Mouse (Mus musculus): Measurements from ENCODE around the gene Iscu. TPM values are rescaled to one million over a fixed set of nuclear protein-coding genes. Genes with fewer than 3 reads are reported as not detected.

The Iscu gene
- polyA plus RNA-seq, 1 experiment from 2014 or later: 109 TPM

GRCm38 (mm10) chr5:113728011-113728410, 44.5 kb upstream of the Iscu start:
- Histone ChIP-seq H3K27ac (ENCODE audit: low read depth) (no peak overlapping the region), H3K36me3 (replicated peaks; ENCODE audit: insufficient read depth, low read length) (no peaks in the 10 kb centered on the region), H3K4me2 (ENCODE audit: low read depth, low read length) (no peak overlapping the region), H3K27me3 (ENCODE audit: insufficient read depth, low read length) (no peaks in the 10 kb centered on the region), H3K4me1 (ENCODE audit: insufficient read depth) (no peaks in the 10 kb centered on the region), H3K9me3 (ENCODE audit: low read length) (no peaks in the 10 kb centered on the region), H3K9ac (replicated peaks) (no peak overlapping the region), H3K4me3 (ENCODE audit: low read depth, low read length) (no peak overlapping the region)
- DNase-seq: no peak
- ATAC-seq: no peak
- 72% methylated on average over 7 of the region's 7 CpGs for WGBS (ENCODE audit: insufficient replicate concordance)
- no peak for TF ChIP-seq EP300 (IDR thresholded peaks at IDR 0.05; ENCODE audit: low read depth)
- TF ChIP-seq CTCF (IDR thresholded peaks at IDR 0.05; ENCODE audit: low read depth): no peak

DNA sequence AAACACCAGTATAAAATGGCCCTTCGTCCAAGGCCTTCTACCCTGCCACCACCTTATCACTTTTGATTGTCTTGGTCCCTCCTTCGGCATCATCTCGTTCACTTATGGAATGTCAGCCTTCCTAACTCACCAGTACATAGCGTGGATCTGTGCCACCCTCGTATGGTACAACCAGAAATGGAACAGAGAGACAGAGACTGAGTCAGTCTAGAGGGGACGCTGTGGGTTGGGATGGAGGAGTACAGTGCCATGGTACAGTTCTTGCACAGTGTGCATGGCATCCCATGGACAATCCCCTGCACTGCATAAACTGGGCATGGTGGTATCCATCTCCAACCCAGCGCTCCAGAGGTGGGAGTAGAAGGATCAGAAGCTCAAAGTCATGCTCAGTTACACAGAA, 43.9 kb upstream of the Iscu start:
- 70% methylated on average over 7 of the region's 7 CpGs for WGBS (ENCODE audit: insufficient replicate concordance)

DNA sequence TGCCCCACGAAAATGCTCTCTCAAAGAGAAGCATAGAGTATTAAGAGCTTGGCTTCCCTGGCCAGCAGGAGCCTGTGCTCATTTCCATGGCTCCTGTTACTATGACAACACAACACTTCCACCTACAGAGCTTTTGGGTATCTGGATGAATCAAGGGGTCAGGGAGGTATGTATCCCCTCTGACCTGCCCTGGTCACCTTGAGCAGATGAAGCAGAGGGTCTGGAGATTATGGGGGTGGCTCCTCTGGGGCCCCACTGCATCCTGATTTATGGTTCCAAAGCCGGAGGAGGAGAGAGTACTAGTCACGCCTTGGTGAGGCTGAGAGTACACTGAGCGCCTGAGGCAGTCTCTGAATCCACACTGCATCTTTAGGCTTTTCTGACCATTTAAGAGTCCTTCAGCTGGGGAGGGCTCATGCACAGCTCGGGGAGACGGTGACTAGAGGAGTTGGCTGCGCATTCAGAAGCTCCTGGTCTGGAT, 41.9 kb upstream of the Iscu start:
- Histone ChIP-seq H3K36me3 (replicated peaks; ENCODE audit: insufficient read depth, low read length) (no peaks in the 10 kb centered on the region), H3K4me2 (ENCODE audit: low read depth, low read length) (no peak overlapping the region)

More for the DNA sequence above, 43.9 kb upstream of the Iscu start:
- Histone ChIP-seq H3K4me3 (ENCODE audit: low read depth, low read length) (no peak overlapping the region), H3K36me3 (replicated peaks; ENCODE audit: insufficient read depth, low read length) (no peaks in the 10 kb centered on the region), H3K4me2 (ENCODE audit: low read depth, low read length) (no peak overlapping the region), H3K9ac (replicated peaks) (no peak overlapping the region), H3K27me3 (ENCODE audit: insufficient read depth, low read length) (no peaks in the 10 kb centered on the region), H3K9me3 (ENCODE audit: low read length) (no peaks in the 10 kb centered on the region), H3K27ac (ENCODE audit: low read depth) (no peak overlapping the region), H3K4me1 (ENCODE audit: insufficient read depth) (no peaks in the 10 kb centered on the region)
- no peak for TF ChIP-seq CTCF (IDR thresholded peaks at IDR 0.05; ENCODE audit: low read depth)
- no peak for TF ChIP-seq EP300 (IDR thresholded peaks at IDR 0.05; ENCODE audit: low read depth)
- DNase-seq (no peak), ATAC-seq (no peak)

DNA sequence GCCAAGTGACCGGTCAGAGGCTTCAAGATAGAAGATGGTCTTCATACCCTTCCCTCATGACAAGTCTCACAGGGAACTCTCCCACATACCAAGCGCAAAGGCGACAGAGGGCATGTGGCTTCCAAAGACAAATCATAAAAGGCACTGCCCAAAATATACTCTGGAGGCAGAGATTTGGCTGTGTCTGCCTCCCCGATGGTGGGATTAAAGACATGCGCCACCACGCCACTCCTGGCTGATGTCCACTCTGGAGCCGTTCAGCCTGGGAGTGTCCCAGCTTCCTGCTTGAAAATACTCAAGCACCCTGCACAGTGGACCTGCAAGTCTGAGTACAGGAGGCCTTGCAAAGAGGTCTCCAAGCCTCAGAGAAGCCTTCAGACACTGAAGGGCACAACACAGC, 41.4 kb upstream of the Iscu start:
- H3K27me3 ChIP-seq (ENCODE audit: insufficient read depth, low read length): no peaks in the 10 kb centered on the region
- no peak overlapping the region for H3K9ac ChIP-seq (replicated peaks)
- no peak for DNase-seq
- peaks cover 5% of the 10 kb centered on the region; the same call in 1 of the 2 replicates for H3K4me1 ChIP-seq (ENCODE audit: insufficient read depth)
- no peak overlapping the region for H3K27ac ChIP-seq (ENCODE audit: low read depth)
- no peak overlapping the region for H3K4me3 ChIP-seq (ENCODE audit: low read depth, low read length)
- ATAC-seq: no peak
- no peaks in the 10 kb centered on the region for H3K9me3 ChIP-seq (ENCODE audit: low read length)
- TF ChIP-seq EP300 (IDR thresholded peaks at IDR 0.05; ENCODE audit: low read depth) (no peak), CTCF (IDR thresholded peaks at IDR 0.05; ENCODE audit: low read depth) (no peak)
- H3K4me2 ChIP-seq (ENCODE audit: low read depth, low read length): no peak overlapping the region
- 77% methylated on average over 7 of the region's 7 CpGs for WGBS (ENCODE audit: insufficient replicate concordance)
- H3K36me3 ChIP-seq (replicated peaks; ENCODE audit: insufficient read depth, low read length): no peaks in the 10 kb centered on the region

More for the DNA sequence above, 41.9 kb upstream of the Iscu start:
- 0 out of 2 replicates have a peak, but pooled peaks cover 3% of the 10 kb centered on the region for H3K4me1 ChIP-seq (ENCODE audit: insufficient read depth)
- WGBS (ENCODE audit: insufficient replicate concordance): 66% methylated on average over 7 of the region's 7 CpGs
- no peak overlapping the region for H3K27ac ChIP-seq (ENCODE audit: low read depth)
- no peak for DNase-seq
- TF ChIP-seq EP300 (IDR thresholded peaks at IDR 0.05; ENCODE audit: low read depth) (no peak), CTCF (IDR thresholded peaks at IDR 0.05; ENCODE audit: low read depth) (no peak)
- no peak overlapping the region for H3K4me3 ChIP-seq (ENCODE audit: low read depth, low read length)
- no peak for ATAC-seq
- no peaks in the 10 kb centered on the region for H3K9me3 ChIP-seq (ENCODE audit: low read length)
- no peak overlapping the region for H3K9ac ChIP-seq (replicated peaks)
- H3K27me3 ChIP-seq (ENCODE audit: insufficient read depth, low read length): no peaks in the 10 kb centered on the region

- Histone ChIP-seq H3K27me3 (ENCODE audit: insufficient read depth, low read length) (no peaks in the 10 kb centered on the region), H3K36me3 (replicated peaks; ENCODE audit: insufficient read depth, low read length) (no peaks in the 10 kb centered on the region), H3K4me3 (ENCODE audit: low read depth, low read length) (no peak overlapping the region), H3K4me2 (ENCODE audit: low read depth, low read length) (no peak overlapping the region), H3K9me3 (ENCODE audit: low read length) (no peaks in the 10 kb centered on the region), H3K4me1 (ENCODE audit: insufficient read depth) (peaks cover 15% of the 10 kb centered on the region), H3K9ac (replicated peaks) (no peak overlapping the region), H3K27ac (ENCODE audit: low read depth) (no peak overlapping the region)
- DNase-seq: peak; percentile 64
- WGBS (ENCODE audit: insufficient replicate concordance): 35% methylated on average over 6 of the region's 6 CpGs
- no peak for ATAC-seq
- TF ChIP-seq EP300 (IDR thresholded peaks at IDR 0.05; ENCODE audit: low read depth): no peak
- TF ChIP-seq CTCF (IDR thresholded peaks at IDR 0.05; ENCODE audit: low read depth): peak; percentile 73
Observed at GRCm38 (mm10) chr5:113732182-113732581, 40.4 kb upstream of the Iscu start.

DNA sequence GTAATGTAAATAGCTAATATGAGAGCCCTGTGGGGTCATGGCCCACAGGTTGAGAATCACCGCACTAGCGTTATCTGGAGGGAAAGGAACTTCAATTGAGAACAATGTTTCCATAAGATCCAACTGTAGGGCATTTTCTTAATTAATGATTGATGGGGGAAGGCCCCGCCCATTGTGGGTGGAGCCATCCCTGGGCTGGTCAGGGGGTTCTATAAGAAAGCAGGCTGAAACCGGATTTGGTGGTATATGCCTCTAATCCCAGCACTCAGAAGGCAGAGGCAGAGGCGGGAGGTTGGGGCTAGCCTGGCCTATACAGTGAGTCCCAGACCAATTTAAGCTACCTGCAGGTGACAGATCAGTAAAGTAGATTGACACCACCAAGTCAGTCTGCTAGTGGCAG, 38.2 kb upstream of the Iscu start:
- H3K36me3 ChIP-seq (replicated peaks; ENCODE audit: insufficient read depth, low read length): peaks cover 15% of the 10 kb centered on the region; the same call in 1 of the 2 replicates
- H3K27ac ChIP-seq (ENCODE audit: low read depth): peak overlapping the region; percentile 88
- no peaks in the 10 kb centered on the region for H3K27me3 ChIP-seq (ENCODE audit: insufficient read depth, low read length)
- WGBS (ENCODE audit: insufficient replicate concordance): 65% methylated on average over 5 of the region's 5 CpGs
- DNase-seq: peak; percentile 31
- H3K9me3 ChIP-seq (ENCODE audit: low read length): no peaks in the 10 kb centered on the region
- no peak overlapping the region for H3K9ac ChIP-seq (replicated peaks)
- ATAC-seq: no peak
- TF ChIP-seq CTCF (IDR thresholded peaks at IDR 0.05; ENCODE audit: low read depth) (no peak), EP300 (IDR thresholded peaks at IDR 0.05; ENCODE audit: low read depth) (no peak)
- H3K4me3 ChIP-seq (ENCODE audit: low read depth, low read length): no peak overlapping the region
- H3K4me1 ChIP-seq (ENCODE audit: insufficient read depth): peaks cover 15% of the 10 kb centered on the region
- H3K4me2 ChIP-seq (ENCODE audit: low read depth, low read length): no peak overlapping the region

- peaks cover 21% of the 10 kb centered on the region for H3K36me3 ChIP-seq (replicated peaks; ENCODE audit: insufficient read depth, low read length)
- peak overlapping the region; percentile 88 for H3K4me2 ChIP-seq (ENCODE audit: low read depth, low read length)
- no peaks in the 10 kb centered on the region for H3K9me3 ChIP-seq (ENCODE audit: low read length)
- peak; percentile 55 for ATAC-seq
- peak overlapping the region; percentile 60 for H3K4me3 ChIP-seq (ENCODE audit: low read depth, low read length)
- H3K27ac ChIP-seq (ENCODE audit: low read depth): peak overlapping the region; percentile 88
- H3K27me3 ChIP-seq (ENCODE audit: insufficient read depth, low read length): no peaks in the 10 kb centered on the region
- WGBS (ENCODE audit: insufficient replicate concordance): 19% methylated on average over 7 of the region's 7 CpGs
- DNase-seq: no peak
- H3K9ac ChIP-seq (replicated peaks): peak overlapping the region; percentile 59
- TF ChIP-seq EP300 (IDR thresholded peaks at IDR 0.05; ENCODE audit: low read depth): no peak
- no peak for TF ChIP-seq CTCF (IDR thresholded peaks at IDR 0.05; ENCODE audit: low read depth)
- H3K4me1 ChIP-seq (ENCODE audit: insufficient read depth): peaks cover 15% of the 10 kb centered on the region
Observed at GRCm38 (mm10) chr5:113735023-113735344, 37.6 kb upstream of the Iscu start.

Measured in liver, postnatal 0 days (tissue).